Mouse (Mus musculus) midbrain, embryonic 11.5 days (tissue): ENCODE data around the gene Cntd1. TPM values are rescaled to one million over a fixed set of nuclear protein-coding genes. Genes with fewer than 3 reads are reported as not detected.
A peak's percentile ranks its signal among the peaks of the same experiment; 100 is the strongest.

ENCODE experiments used
- ATAC-seq: fragments of 200-750 bp; cut with Nextera tagmentation; 2 replicates; pipeline ENCODE4 v1.8.0; 2017; ENCODE audit warnings: moderate TSS enrichment, moderate library complexity; ENCODE audit not compliant: low FRiP score
- DNase-seq: peaks from one replicate; pipeline ENCODE4 v3.0.0; 2015; ENCODE audit warnings: low spot score; ENCODE audit errors: missing footprints
- H3K27ac ChIP-seq: fragments of 300-500 bp; sonication (generic); 2 replicates; pipeline ENCODE4 v1.5.1; 2014; ENCODE audit warnings: low read depth, low read length
- H3K27me3 ChIP-seq: fragments of 300-500 bp; sonication (generic); 2 replicates; pipeline ENCODE4 v1.6.1; 2014; ENCODE audit warnings: mild to moderate bottlenecking, low read length, moderate library complexity, mixed read lengths; ENCODE audit not compliant: control insufficient read depth, insufficient read depth
- H3K36me3 ChIP-seq: fragments of 300-500 bp; sonication (generic); 2 replicates; pipeline ENCODE4 v1.6.1; 2014; ENCODE audit warnings: mild to moderate bottlenecking, low read length, moderate library complexity, mixed read lengths; ENCODE audit not compliant: control insufficient read depth, insufficient read depth
- H3K4me1 ChIP-seq: fragments of 300-500 bp; sonication (generic); 2 replicates; pipeline ENCODE4 v1.6.1; 2014; ENCODE audit warnings: low read length; ENCODE audit not compliant: control insufficient read depth, insufficient read depth
- H3K4me2 ChIP-seq: fragments of 300-500 bp; sonication (generic); 2 replicates; pipeline ENCODE4 v1.6.1; 2014; ENCODE audit warnings: mild to moderate bottlenecking, moderate library complexity
- H3K4me3 ChIP-seq: fragments of 300-500 bp; sonication (generic); 2 replicates; pipeline ENCODE4 v1.5.1; 2014; ENCODE audit warnings: low read depth, low read length
- H3K9ac ChIP-seq: fragments of 300-500 bp; sonication (generic); 2 replicates; pipeline ENCODE4 v1.6.1; 2014; ENCODE audit warnings: low read length
- H3K9me3 ChIP-seq: fragments of 300-500 bp; sonication (generic); 2 replicates; pipeline ENCODE4 v1.6.1; 2016; ENCODE audit warnings: low read length; ENCODE audit not compliant: control insufficient read depth
- WGBS: fragments of 180-500 bp; shearing (Covaris S2); extraction: QIAGEN DNeasy Blood & Tissue Kit; methylation state at CpG from one replicate; pipeline ENCODE4 v1.1.7; 2014; 5-methylcytosine and 5-hydroxymethylcytosine counted together
- polyA plus RNA-seq: library from polyadenylated mRNA; unstranded; fragments of >200 nt; fragmentation: Nextera tagmentation; extraction: Ambion mirVana; gene quantifications from 2 replicates; pipeline ENCODE4 v1.2.1, GENCODE M21; 2014

Cntd1 gene
- polyA plus RNA-seq, 1 experiment from 2014 or later = 1.7 TPM

- H3K27ac ChIP-seq = no peak overlapping the region
- no peaks in the 10 kb centered on the region for H3K9me3 ChIP-seq
- WGBS = 3% methylated on average over 32 of the region's 32 CpGs
- H3K4me2 ChIP-seq = peak overlapping the region; percentile 16; the same call in 1 of the 2 replicates
- H3K4me1 ChIP-seq = peaks cover 49% of the 10 kb centered on the region
- peaks cover 44% of the 10 kb centered on the region for H3K27me3 ChIP-seq
- no peak overlapping the region for H3K4me3 ChIP-seq
- ATAC-seq (no peak), DNase-seq (peak; percentile 93)
- H3K36me3 ChIP-seq = no peaks in the 10 kb centered on the region
- no peak overlapping the region for H3K9ac ChIP-seq
These were observed 15.4 kb upstream of the Cntd1 start for GRCm38 (mm10) chr11:101263138-101263988.

DNA sequence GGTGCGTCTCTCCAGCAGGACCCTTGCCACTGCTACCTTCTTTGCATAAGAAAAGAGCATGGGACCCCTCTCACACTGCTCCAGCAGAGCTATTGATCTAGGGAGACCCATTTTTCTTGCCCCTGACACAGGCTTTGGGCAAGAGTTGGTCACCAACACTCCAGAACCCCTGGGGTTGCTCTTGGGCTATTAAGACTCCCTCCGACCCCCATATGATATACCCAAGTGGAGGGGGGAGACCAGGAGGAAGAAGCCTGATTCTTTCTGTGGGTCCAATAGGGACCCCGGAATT is 14.9 kb upstream of the Cntd1 start:
- WGBS = 9% methylated on average over 3 of the region's 3 CpGs
- no peak overlapping the region for H3K4me3 ChIP-seq
- no peak overlapping the region for H3K4me2 ChIP-seq

GRCm38 (mm10) chr11:101264954-101265471 is 13.8 kb upstream of the Cntd1 start:
- 1% methylated on average over 31 of the region's 31 CpGs for WGBS
- peak overlapping the region; percentile 51 for H3K9ac ChIP-seq
- H3K4me3 ChIP-seq = peak overlapping the region; percentile 32
- peaks cover 44% of the 10 kb centered on the region for H3K27me3 ChIP-seq
- H3K4me2 ChIP-seq = peak overlapping the region; percentile 57
- no peaks in the 10 kb centered on the region for H3K9me3 ChIP-seq
- ATAC-seq (no peak), DNase-seq (peak; percentile 94)
- H3K36me3 ChIP-seq = no peaks in the 10 kb centered on the region
- H3K27ac ChIP-seq = no peak overlapping the region
- peaks cover 42% of the 10 kb centered on the region for H3K4me1 ChIP-seq

More for the DNA sequence above, 14.9 kb upstream of the Cntd1 start:
- Histone ChIP-seq H3K27me3 (peaks cover 44% of the 10 kb centered on the region), H3K36me3 (no peaks in the 10 kb centered on the region), H3K9ac (no peak overlapping the region), H3K27ac (no peak overlapping the region), H3K4me1 (peaks cover 49% of the 10 kb centered on the region), H3K9me3 (no peaks in the 10 kb centered on the region)
- DNase-seq = peak; percentile 93
- ATAC-seq = no peak

DNA sequence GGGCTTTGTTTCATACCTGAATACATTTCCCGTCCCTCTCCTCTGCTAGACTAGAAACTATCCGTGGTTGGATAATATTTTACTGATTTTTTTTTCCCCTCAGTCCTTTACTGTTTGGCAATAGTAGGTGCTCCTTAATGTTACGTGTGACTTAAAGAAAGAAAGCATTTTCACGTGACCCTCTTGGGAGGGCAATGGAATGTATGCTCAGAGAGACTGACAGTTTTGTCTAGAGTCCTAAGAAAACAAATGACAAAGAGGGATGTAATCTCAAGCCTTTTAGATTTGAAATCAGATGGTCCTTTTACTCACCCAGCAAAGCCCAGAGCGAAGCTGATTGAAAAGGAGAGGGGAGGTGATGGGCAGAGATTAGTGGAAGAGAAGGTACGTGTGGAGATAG is 12.9 kb upstream of the Cntd1 start:
- WGBS = 11% methylated on average over 6 of the region's 6 CpGs
- Histone ChIP-seq H3K27ac (no peak overlapping the region), H3K36me3 (no peaks in the 10 kb centered on the region), H3K4me3 (no peak overlapping the region), H3K27me3 (peaks cover 43% of the 10 kb centered on the region), H3K9ac (no peak overlapping the region), H3K9me3 (no peaks in the 10 kb centered on the region), H3K4me1 (peaks cover 33% of the 10 kb centered on the region), H3K4me2 (no peak overlapping the region)
- no peak for ATAC-seq
- peak; percentile 87 for DNase-seq

GRCm38 (mm10) chr11:101269577-101270116 is 9.2 kb upstream of the Cntd1 start:
- Histone ChIP-seq H3K36me3 (no peaks in the 10 kb centered on the region), H3K9me3 (no peaks in the 10 kb centered on the region), H3K4me1 (peaks cover 7% of the 10 kb centered on the region), H3K4me3 (no peak overlapping the region), H3K27ac (no peak overlapping the region), H3K4me2 (no peak overlapping the region), H3K27me3 (peaks cover 8% of the 10 kb centered on the region), H3K9ac (no peak overlapping the region)
- ATAC-seq (no peak), DNase-seq (peak; percentile 93)
- 39% methylated on average over 10 of the region's 10 CpGs for WGBS

- ATAC-seq (no peak), DNase-seq (no peak)
- Histone ChIP-seq H3K9me3 (no peaks in the 10 kb centered on the region), H3K27ac (no peak overlapping the region), H3K4me3 (no peak overlapping the region), H3K27me3 (no peaks in the 10 kb centered on the region), H3K36me3 (no peaks in the 10 kb centered on the region), H3K9ac (no peak overlapping the region), H3K4me2 (no peak overlapping the region), H3K4me1 (peaks cover 4% of the 10 kb centered on the region; the same call in 1 of the 2 replicates)
- WGBS = 89% methylated on average over 3 of the region's 3 CpGs
These were observed 6.4 kb upstream of the Cntd1 start for GRCm38 (mm10) chr11:101272446-101272845.

- 71% methylated on average over 4 of the region's 4 CpGs for WGBS
- no peak overlapping the region for H3K9ac ChIP-seq
- H3K4me3 ChIP-seq = no peak overlapping the region
- no peaks in the 10 kb centered on the region; the same call in 1 of the 2 replicates for H3K27me3 ChIP-seq
- no peaks in the 10 kb centered on the region for H3K36me3 ChIP-seq
- no peak for ATAC-seq
- no peak overlapping the region for H3K4me2 ChIP-seq
- H3K4me1 ChIP-seq = peaks cover 17% of the 10 kb centered on the region
- no peak for DNase-seq
- no peak overlapping the region for H3K27ac ChIP-seq
- no peaks in the 10 kb centered on the region for H3K9me3 ChIP-seq
These were observed 3.5 kb upstream of the Cntd1 start for GRCm38 (mm10) chr11:101275309-101275708.

GRCm38 (mm10) chr11:101276319-101277070 is 2.3 kb upstream of the Cntd1 start:
- H3K4me2 ChIP-seq = no peak overlapping the region; the same call in 1 of the 2 replicates
- WGBS = 29% methylated on average over 27 of the region's 27 CpGs
- H3K36me3 ChIP-seq = no peaks in the 10 kb centered on the region
- H3K4me1 ChIP-seq = peaks cover 17% of the 10 kb centered on the region
- no peak overlapping the region for H3K27ac ChIP-seq
- DNase-seq = peak; percentile 82
- H3K27me3 ChIP-seq = no peaks in the 10 kb centered on the region; the same call in 1 of the 2 replicates
- no peak overlapping the region for H3K9ac ChIP-seq
- no peak overlapping the region for H3K4me3 ChIP-seq
- ATAC-seq = no peak
- H3K9me3 ChIP-seq = no peaks in the 10 kb centered on the region
